Mouse (Mus musculus) layer of hippocampus, adult 9-10 months (tissue): ENCODE results near the gene Gm17604.

ENCODE experiments used
- DNase-seq: peaks from one replicate; pipeline ENCODE4 v3.0.0; 2022; ENCODE audit warnings: low spot score

The Gm17604 gene

GRCm38 (mm10) chrX:165004779-165005324, at the start of gene Gm17604:
Gene Gm17604, minus strand, starts transcription at chrX:165004829.
- DNase-seq, result no peak

GRCm38 (mm10) chrX:165049929-165050328, 45.3 kb upstream of the Gm17604 start:
- DNase-seq, result no peak

- DNase-seq, result no peak
Observed at GRCm38 (mm10) chrX:165003141-165003540, 1.5 kb downstream of the Gm17604 start.

GRCm38 (mm10) chrX:164980193-164980775, 24.3 kb downstream of the Gm17604 start, which contains the start of the genes Mospd2 and Fancb:
Gene Mospd2, minus strand, starts transcription at chrX:164980375.
Gene Fancb, plus strand, starts transcription at chrX:164980592.
- DNase-seq, result peak; percentile 51

GRCm38 (mm10) chrX:164978866-164979265, 25.8 kb downstream of the Gm17604 start:
- no peak for DNase-seq

- DNase-seq, result no peak
Observed at GRCm38 (mm10) chrX:164971206-164971605, 33.4 kb downstream of the Gm17604 start.

GRCm38 (mm10) chrX:164965750-164966448, 38.7 kb downstream of the Gm17604 start:
- no peak for DNase-seq
